Comparison of ENCODE assay signal across 22 mouse cellular contexts in genomic region chrX:46092301-46092700, GRCm38 (mm10).
DNase-seq lines count a peak whose midpoint lies in the region; ATAC-seq and TF ChIP-seq lines count a peak whose summit lies in the region.
"Had no signal": no experiment of that assay in that cellular context is flagged by ENCODE, and none has a peak within 500 bp of the region (broad histone marks: within the 10 kb centered on the region; RNA-seq: fewer than 3 reads in every experiment).

No protein-coding gene starts in this region.

- H3K4me3 ChIP-seq in embryonic facial prominence, embryonic 14.5 days (ENCODE audit: low read depth, low read length) = no peak overlapping the region
- H3K4me3 ChIP-seq in embryonic facial prominence, embryonic 10.5 days = no peak overlapping the region
- H3K4me3 ChIP-seq in lung, embryonic 14.5 days (ENCODE audit: low read depth, low read length) = no peak overlapping the region

- no peaks in the 10 kb centered on the region for H3K9me3 ChIP-seq in embryonic facial prominence, embryonic 14.5 days (ENCODE audit: control insufficient read depth, low read length)
- H3K9me3 ChIP-seq in embryonic facial prominence, embryonic 10.5 days = no peaks in the 10 kb centered on the region
- no peaks in the 10 kb centered on the region for H3K9me3 ChIP-seq in lung, embryonic 14.5 days (ENCODE audit: low read depth, low read length)
- H3K9me3 ChIP-seq: G1E had no signal

- H3K27me3 ChIP-seq in embryonic facial prominence, embryonic 14.5 days (replicated peaks; ENCODE audit: control insufficient read depth, insufficient read depth, low read length) = no peaks in the 10 kb centered on the region
- H3K27me3 ChIP-seq in embryonic facial prominence, embryonic 10.5 days (replicated peaks; ENCODE audit: low read depth, poor library complexity, severe bottlenecking) = no peaks in the 10 kb centered on the region
- H3K27me3 ChIP-seq in lung, embryonic 14.5 days (ENCODE audit: insufficient read depth, low read length) = no peaks in the 10 kb centered on the region
- H3K27me3 ChIP-seq: CH12.LX had no signal

- peak; percentile 26; the same call in 1 of the 2 replicates for ATAC-seq in embryonic facial prominence, embryonic 14.5 days (ENCODE audit: low read depth)
- ATAC-seq in lung, embryonic 14.5 days (ENCODE audit: insufficient read depth) = peak; percentile 44; the same call in 1 of the 2 replicates
- ATAC-seq: activated CD4-positive, CD25-positive, alpha-beta regulatory T cell, adult 4 months; CD4-positive, CD25-positive, alpha-beta regulatory T cell, adult 4 months; Patski had no signal

- DNase-seq in embryonic facial prominence, embryonic 14.5 days (ENCODE audit: low spot score) = peak; percentile 21
- DNase-seq in embryonic facial prominence, embryonic 10.5 days (ENCODE audit: low spot score) = no peak
- peak; percentile 0 for DNase-seq in lung, embryonic 14.5 days
- no peak for DNase-seq in lung, postnatal 14 days
- peak; percentile 61 for DNase-seq in fat pad, adult 2 months (ENCODE audit: extremely low read depth, low read depth, low spot score)
- DNase-seq in gonadal fat pad, adult 2 months (ENCODE audit: low read depth) = peak; percentile 54
- DNase-seq in testis, postnatal 14 days (ENCODE audit: low spot score) = no peak
- no peak for DNase-seq in right cerebral cortex, adult 18-20 months
- DNase-seq: adrenal gland, adult 2 months; adrenal gland, adult 8-10 months; adrenal gland, postnatal 10 days; adrenal gland, postnatal 14 days; adrenal gland, postnatal 25 days; adrenal gland, postnatal 36 days; B cell, adult 2 months; cerebellum, adult 11 months; cerebellum, adult 11-12 months had no signal

- TF ChIP-seq CTCF in lung, embryonic 14.5 days (IDR thresholded peaks at IDR 0.05; ENCODE audit: low read depth) = no peak

- no peaks in the 10 kb centered on the region for H3K4me1 ChIP-seq in embryonic facial prominence, embryonic 14.5 days (ENCODE audit: control insufficient read depth, insufficient read depth, low read length)
- H3K4me1 ChIP-seq in embryonic facial prominence, embryonic 10.5 days = no peaks in the 10 kb centered on the region
- H3K4me1 ChIP-seq in lung, embryonic 14.5 days (ENCODE audit: insufficient read depth) = no peaks in the 10 kb centered on the region

- no peak overlapping the region for H3K4me2 ChIP-seq in embryonic facial prominence, embryonic 14.5 days (ENCODE audit: low read depth, low read length)
- no peak overlapping the region for H3K4me2 ChIP-seq in lung, embryonic 14.5 days

- no peak overlapping the region for H3K27ac ChIP-seq in embryonic facial prominence, embryonic 14.5 days (replicated peaks; ENCODE audit: low read depth, low read length)
- H3K27ac ChIP-seq in embryonic facial prominence, embryonic 10.5 days (replicated peaks) = no peak overlapping the region
- no peak overlapping the region for H3K27ac ChIP-seq in lung, embryonic 14.5 days (ENCODE audit: low read depth)

- H3K36me3 ChIP-seq in embryonic facial prominence, embryonic 14.5 days (ENCODE audit: control insufficient read depth, insufficient read depth, low read length) = no peaks in the 10 kb centered on the region
- no peaks in the 10 kb centered on the region for H3K36me3 ChIP-seq in embryonic facial prominence, embryonic 10.5 days (replicated peaks)
- no peaks in the 10 kb centered on the region for H3K36me3 ChIP-seq in lung, embryonic 14.5 days (ENCODE audit: insufficient read depth)
- H3K36me3 ChIP-seq: G1E had no signal

- no peak overlapping the region for H3K9ac ChIP-seq in embryonic facial prominence, embryonic 14.5 days (ENCODE audit: low read depth, low read length)
- no peak overlapping the region for H3K9ac ChIP-seq in lung, embryonic 14.5 days

Comparison
In these comparisons a context has a peak if more than half of its experiments do, and no peak if none do; other contexts are left out.
1. DNase-seq: peak in embryonic facial prominence, embryonic 14.5 days (single experiment), lung, embryonic 14.5 days (single experiment), fat pad, adult 2 months (single experiment) and gonadal fat pad, adult 2 months (single experiment); none in embryonic facial prominence, embryonic 10.5 days (single experiment), lung, postnatal 14 days (single experiment), testis, postnatal 14 days (single experiment) and right cerebral cortex, adult 18-20 months (single experiment).